Mouse (Mus musculus): ENCODE measurements around the gene Slc24a2. TPM values are rescaled to one million over a fixed set of nuclear protein-coding genes. Genes with fewer than 3 reads are reported as not detected.

The Slc24a2 gene
- 0.85 and 1.0 TPM in 2 replicates for polyA plus RNA-seq (2015; fragmentation: Nextera tagmentation; extraction: Ambion mirVana)

GRCm38 (mm10) chr4:87229960-87230551 lies at the start of gene Slc24a2:
TSS of gene Slc24a2 (minus strand) at chr4:87230477.
- no peak within 1 kb of the TSS for H3K27ac ChIP-seq
- peaks cover 47% of the 10 kb centered on the region for H3K27me3 ChIP-seq
- peak within 1 kb of the TSS; percentile 67 for H3K9ac ChIP-seq
- WGBS: under 1% methylated on average over 40 of the region's 62 CpGs
- no peaks in the 10 kb centered on the region for H3K9me3 ChIP-seq
- H3K4me2 ChIP-seq: peak within 1 kb of the TSS; percentile 99
- H3K4me1 ChIP-seq: peaks cover 12% of the 10 kb centered on the region
- H3K4me3 ChIP-seq: peak within 1 kb of the TSS; percentile 58
- H3K36me3 ChIP-seq: no peaks in the 10 kb centered on the region
- peak; percentile 79 for ATAC-seq (ENCODE audit: insufficient number of reproducible peaks, insufficient read depth, low FRiP score, low TSS enrichment, low read depth)

- no peak for ATAC-seq (ENCODE audit: insufficient number of reproducible peaks, insufficient read depth, low FRiP score, low TSS enrichment, low read depth)
- Histone ChIP-seq H3K9ac (no peak overlapping the region), H3K27ac (no peak overlapping the region), H3K4me2 (no peak overlapping the region), H3K4me1 (no peaks in the 10 kb centered on the region), H3K36me3 (no peaks in the 10 kb centered on the region), H3K9me3 (no peaks in the 10 kb centered on the region), H3K4me3 (no peak overlapping the region), H3K27me3 (no peaks in the 10 kb centered on the region)
- 65% methylated on average over 1 of the region's 1 CpGs for WGBS
These were observed 44.5 kb upstream of the Slc24a2 start for GRCm38 (mm10) chr4:87274825-87275224.

DNA sequence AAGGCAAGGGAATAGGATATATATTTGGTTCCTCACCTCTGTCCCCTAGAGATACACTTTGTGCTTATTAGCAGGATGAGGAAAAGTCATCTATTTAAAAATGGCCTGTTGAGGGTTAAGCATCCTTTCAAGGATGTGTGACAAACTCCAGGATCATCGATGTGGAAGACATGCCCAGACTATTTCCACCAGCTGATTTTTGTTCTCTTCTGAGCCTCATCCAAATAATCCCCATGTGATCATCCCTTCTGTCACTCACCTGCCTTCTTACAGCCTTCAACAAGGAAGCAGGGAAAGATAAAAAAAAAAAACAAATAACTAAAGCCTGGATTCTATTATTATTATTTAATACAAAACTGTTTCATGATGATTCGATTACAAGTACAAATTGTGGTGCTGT lies 44.0 kb upstream of the Slc24a2 start:
- H3K9me3 ChIP-seq: no peaks in the 10 kb centered on the region
- no peak for ATAC-seq (ENCODE audit: insufficient number of reproducible peaks, insufficient read depth, low FRiP score, low TSS enrichment, low read depth)
- 73% methylated on average over 2 of the region's 2 CpGs for WGBS
- no peaks in the 10 kb centered on the region for H3K4me1 ChIP-seq
- no peak overlapping the region for H3K9ac ChIP-seq
- no peak overlapping the region for H3K27ac ChIP-seq
- H3K4me3 ChIP-seq: no peak overlapping the region
- H3K4me2 ChIP-seq: no peak overlapping the region
- no peaks in the 10 kb centered on the region for H3K36me3 ChIP-seq
- H3K27me3 ChIP-seq: no peaks in the 10 kb centered on the region

- Histone ChIP-seq H3K9ac (no peak overlapping the region), H3K4me3 (no peak overlapping the region), H3K4me1 (no peaks in the 10 kb centered on the region), H3K4me2 (no peak overlapping the region), H3K27me3 (no peaks in the 10 kb centered on the region), H3K36me3 (no peaks in the 10 kb centered on the region), H3K27ac (no peak overlapping the region), H3K9me3 (no peaks in the 10 kb centered on the region)
- WGBS: 92% methylated on average over 3 of the region's 3 CpGs
- no peak for ATAC-seq (ENCODE audit: insufficient number of reproducible peaks, insufficient read depth, low FRiP score, low TSS enrichment, low read depth)
These were observed 43.2 kb upstream of the Slc24a2 start for GRCm38 (mm10) chr4:87273476-87273875.

DNA sequence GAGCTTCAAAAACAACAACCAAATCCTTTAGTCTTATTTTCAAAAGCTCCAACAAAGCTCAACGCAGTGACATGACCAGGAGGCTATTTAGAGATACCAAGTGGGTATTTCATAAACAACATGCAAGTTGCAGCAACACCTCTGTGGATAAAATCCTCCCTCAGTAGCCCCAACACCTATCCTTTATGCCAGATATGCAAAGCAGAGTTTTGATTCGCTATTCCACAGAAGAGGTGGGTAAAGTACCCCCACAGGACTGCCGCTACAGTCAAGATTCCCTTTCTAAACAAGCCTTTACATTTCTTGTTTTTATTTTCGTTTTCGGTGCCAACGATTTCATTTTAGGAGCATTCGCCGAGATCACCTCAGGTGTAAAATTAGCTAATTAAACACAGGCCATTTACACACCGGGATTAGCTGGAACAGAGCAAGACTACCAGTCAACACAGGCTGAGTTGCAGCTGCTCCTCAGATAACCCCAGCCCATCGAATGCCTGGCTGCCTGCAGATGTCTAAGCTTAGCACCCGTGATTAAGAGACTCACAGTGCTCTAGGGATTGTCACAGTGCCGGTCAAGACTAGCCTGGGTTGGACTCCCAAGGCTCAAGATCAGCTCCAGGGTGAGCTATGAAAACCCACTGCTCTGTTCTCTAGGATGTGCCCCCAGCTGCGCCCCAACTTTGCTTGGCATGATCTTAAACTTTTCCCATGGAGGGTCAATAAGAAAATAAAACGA lies 885 bp downstream of the Slc24a2 start:
- Histone ChIP-seq H3K36me3 (no peaks in the 10 kb centered on the region), H3K27me3 (peaks cover 47% of the 10 kb centered on the region), H3K4me3 (peak overlapping the region; percentile 58), H3K9ac (peak overlapping the region; percentile 67; the same call in 1 of the 2 replicates), H3K4me1 (peaks cover 12% of the 10 kb centered on the region), H3K4me2 (peak overlapping the region; percentile 99), H3K9me3 (no peaks in the 10 kb centered on the region), H3K27ac (no peak overlapping the region)
- ATAC-seq (ENCODE audit: insufficient number of reproducible peaks, insufficient read depth, low FRiP score, low TSS enrichment, low read depth): no peak
- WGBS: 17% methylated on average over 14 of the region's 14 CpGs

- H3K36me3 ChIP-seq: no peaks in the 10 kb centered on the region
- H3K27ac ChIP-seq: no peak overlapping the region
- no peak overlapping the region for H3K9ac ChIP-seq
- no peak overlapping the region for H3K4me2 ChIP-seq
- no peaks in the 10 kb centered on the region for H3K27me3 ChIP-seq
- no peak overlapping the region for H3K4me3 ChIP-seq
- ATAC-seq (ENCODE audit: insufficient number of reproducible peaks, insufficient read depth, low FRiP score, low TSS enrichment, low read depth): no peak
- H3K4me1 ChIP-seq: no peaks in the 10 kb centered on the region
- H3K9me3 ChIP-seq: no peaks in the 10 kb centered on the region
- 38% methylated on average over 2 of the region's 2 CpGs for WGBS
These were observed 8.7 kb downstream of the Slc24a2 start for GRCm38 (mm10) chr4:87221586-87221985.

DNA sequence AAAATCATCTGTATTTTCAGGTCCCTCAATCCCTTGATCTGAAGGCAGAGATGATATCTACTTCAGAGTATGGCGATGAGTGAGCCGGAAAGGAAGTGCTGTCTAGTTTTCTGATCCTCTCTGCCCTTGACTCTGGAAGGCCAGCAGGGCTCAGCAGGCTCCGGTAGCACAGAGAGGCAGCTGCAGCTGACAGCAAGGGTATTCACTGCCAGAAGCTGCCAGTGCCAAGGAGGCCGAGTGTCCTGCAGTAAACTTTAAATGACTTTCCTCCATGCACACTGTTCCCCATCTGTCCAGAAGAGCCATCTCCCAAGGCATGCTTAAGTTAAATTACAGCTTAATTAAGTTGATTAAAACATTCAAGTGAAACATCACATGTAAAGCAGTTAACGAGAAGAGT lies 12.1 kb downstream of the Slc24a2 start:
- no peak for ATAC-seq (ENCODE audit: insufficient number of reproducible peaks, insufficient read depth, low FRiP score, low TSS enrichment, low read depth)
- WGBS: 73% methylated on average over 5 of the region's 5 CpGs
- H3K4me2 ChIP-seq: no peak overlapping the region
- no peaks in the 10 kb centered on the region for H3K27me3 ChIP-seq
- no peak overlapping the region for H3K27ac ChIP-seq
- H3K4me3 ChIP-seq: no peak overlapping the region
- no peaks in the 10 kb centered on the region for H3K36me3 ChIP-seq
- no peaks in the 10 kb centered on the region for H3K9me3 ChIP-seq
- H3K4me1 ChIP-seq: no peaks in the 10 kb centered on the region
- H3K9ac ChIP-seq: no peak overlapping the region

- no peaks in the 10 kb centered on the region for H3K4me1 ChIP-seq
- no peak overlapping the region for H3K4me2 ChIP-seq
- no peak for ATAC-seq (ENCODE audit: insufficient number of reproducible peaks, insufficient read depth, low FRiP score, low TSS enrichment, low read depth)
- WGBS: 53% methylated on average over 6 of the region's 6 CpGs
- no peaks in the 10 kb centered on the region for H3K36me3 ChIP-seq
- no peaks in the 10 kb centered on the region for H3K9me3 ChIP-seq
- H3K27me3 ChIP-seq: no peaks in the 10 kb centered on the region
- H3K4me3 ChIP-seq: no peak overlapping the region
- no peak overlapping the region for H3K9ac ChIP-seq
- H3K27ac ChIP-seq: no peak overlapping the region
These were observed 18.8 kb downstream of the Slc24a2 start for GRCm38 (mm10) chr4:87211344-87211978.

GRCm38 (mm10) chr4:87210533-87210932 lies 19.7 kb downstream of the Slc24a2 start:
- 72% methylated on average over 3 of the region's 3 CpGs for WGBS
- Histone ChIP-seq H3K9ac (no peak overlapping the region), H3K27ac (no peak overlapping the region), H3K4me2 (no peak overlapping the region), H3K27me3 (no peaks in the 10 kb centered on the region), H3K9me3 (no peaks in the 10 kb centered on the region), H3K36me3 (no peaks in the 10 kb centered on the region), H3K4me1 (no peaks in the 10 kb centered on the region), H3K4me3 (no peak overlapping the region)
- ATAC-seq (ENCODE audit: insufficient number of reproducible peaks, insufficient read depth, low FRiP score, low TSS enrichment, low read depth): no peak

- Histone ChIP-seq H3K9me3 (no peaks in the 10 kb centered on the region), H3K4me2 (no peak overlapping the region), H3K4me1 (no peaks in the 10 kb centered on the region), H3K27me3 (no peaks in the 10 kb centered on the region), H3K4me3 (no peak overlapping the region), H3K36me3 (no peaks in the 10 kb centered on the region), H3K27ac (no peak overlapping the region), H3K9ac (no peak overlapping the region)
- 82% methylated on average over 2 of the region's 2 CpGs for WGBS
- ATAC-seq (ENCODE audit: insufficient number of reproducible peaks, insufficient read depth, low FRiP score, low TSS enrichment, low read depth): no peak
These were observed 28.2 kb downstream of the Slc24a2 start for GRCm38 (mm10) chr4:87202081-87202480.

DNA sequence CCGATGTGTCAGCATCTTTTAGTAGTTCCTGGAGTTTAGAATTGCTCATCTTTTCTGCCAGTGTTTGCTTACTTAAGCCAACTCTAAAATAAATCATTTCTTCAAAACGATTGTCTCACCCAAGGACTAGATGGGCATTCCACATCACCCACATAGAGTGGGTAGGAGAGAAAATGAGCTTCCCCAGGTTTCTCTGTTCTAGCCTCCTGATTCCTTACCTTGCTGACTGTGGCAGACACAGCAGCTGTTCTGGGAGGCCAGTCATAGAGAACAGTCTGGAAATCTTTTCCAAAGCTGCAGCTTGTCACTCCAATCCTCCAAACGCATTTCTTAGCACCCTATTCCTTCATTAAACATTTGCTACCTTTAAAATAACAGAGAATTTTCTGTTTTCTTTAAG lies 29.0 kb downstream of the Slc24a2 start:
- no peak for ATAC-seq (ENCODE audit: insufficient number of reproducible peaks, insufficient read depth, low FRiP score, low TSS enrichment, low read depth)
- no peaks in the 10 kb centered on the region for H3K4me1 ChIP-seq
- WGBS: 79% methylated on average over 3 of the region's 3 CpGs
- H3K9ac ChIP-seq: no peak overlapping the region
- H3K4me2 ChIP-seq: no peak overlapping the region
- no peaks in the 10 kb centered on the region for H3K9me3 ChIP-seq
- H3K36me3 ChIP-seq: no peaks in the 10 kb centered on the region
- no peaks in the 10 kb centered on the region for H3K27me3 ChIP-seq
- H3K4me3 ChIP-seq: no peak overlapping the region
- H3K27ac ChIP-seq: no peak overlapping the region

All from embryonic facial prominence, embryonic 13.5 days (tissue).